Mouse (Mus musculus) macrophage (primary cell): ENCODE results near the gene Apbb1. TPM values are rescaled to one million over a fixed set of nuclear protein-coding genes. Genes with fewer than 3 reads are reported as not detected.
A peak's percentile ranks its signal among the peaks of the same experiment; 100 is the strongest.

Experiments
- H3K27ac ChIP-seq: fragments of 350-480 bp; formaldehyde crosslinking; 2 replicates; pipeline ENCODE4 v1.9.0; 2021
- H3K36me3 ChIP-seq: fragments of 350-480 bp; formaldehyde crosslinking; 2 replicates; pipeline ENCODE4 v1.9.0; 2021; ENCODE audit errors: inconsistent target
- H3K4me3 ChIP-seq: fragments of 350-480 bp; formaldehyde crosslinking; 2 replicates; pipeline ENCODE4 v1.9.0; 2021; ENCODE audit errors: inconsistent target
- H3K79me2 ChIP-seq: fragments of 350-480 bp; formaldehyde crosslinking; 2 replicates; pipeline ENCODE4 v1.9.0; 2021; ENCODE audit errors: inconsistent target
- WGBS: methylation state at CpG from one replicate; pipeline ENCODE4 v1.1.7; 2026; ENCODE audit warnings: inconsistent platforms; ENCODE audit not compliant: missing documents; 5-methylcytosine and 5-hydroxymethylcytosine counted together
- polyA plus RNA-seq: library from polyadenylated mRNA; stranded (reverse); fragments of 250-400 nt; gene quantifications from 3 replicates; pipeline ENCODE4 v1.2.4, GENCODE M21; 2018; ENCODE audit warnings: inconsistent platforms

Apbb1 gene
- polyA plus RNA-seq, 1 experiment from 2014 or later = 0.04 TPM

DNA sequence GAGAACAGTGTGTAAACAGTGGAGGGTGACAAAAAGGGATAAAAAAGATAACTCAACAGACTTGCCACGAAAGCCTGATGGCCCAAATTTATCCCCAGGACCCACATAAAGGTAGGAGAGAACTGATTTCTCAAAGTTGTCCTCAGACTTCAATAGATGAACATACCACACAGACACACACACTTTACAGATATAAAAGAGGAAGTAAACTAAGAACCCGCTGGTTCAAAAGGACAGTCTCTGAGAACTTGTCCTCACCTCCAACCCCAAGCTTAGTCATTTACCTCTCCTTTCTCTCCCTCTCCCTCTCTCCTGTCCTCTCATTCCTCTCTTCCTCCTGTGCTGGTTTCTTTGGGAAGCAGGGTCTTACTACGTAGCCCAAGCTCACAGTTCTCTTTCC lies 19.1 kb downstream of the Apbb1 start:
- Histone ChIP-seq H3K36me3 (0 out of 2 replicates have a peak, but pooled peaks cover 3% of the 10 kb centered on the region), H3K79me2 (no peaks in the 10 kb centered on the region), H3K27ac (no peak overlapping the region), H3K4me3 (no peak overlapping the region)
- 32% methylated on average over 3 of the region's 3 CpGs for WGBS

DNA sequence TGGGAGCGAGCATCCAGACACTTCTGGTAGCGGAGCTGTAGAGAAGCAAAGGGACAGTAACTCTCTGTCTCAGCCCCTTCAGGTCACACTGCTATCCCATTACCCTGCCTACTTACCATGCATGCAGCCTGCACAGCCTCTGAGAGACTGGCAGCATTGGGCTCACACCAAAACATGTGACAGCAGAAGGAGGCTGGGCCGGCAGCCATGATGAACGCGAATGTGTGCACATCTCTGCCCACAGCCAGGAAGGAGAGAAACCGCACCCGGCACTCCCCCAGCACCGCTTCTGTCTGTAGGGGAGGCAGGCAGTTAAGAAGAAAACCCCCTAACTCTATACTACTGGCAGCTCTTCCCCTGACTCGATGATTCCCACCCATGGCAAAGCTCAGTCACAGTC lies 22.4 kb downstream of the Apbb1 start:
- Histone ChIP-seq H3K36me3 (0 out of 2 replicates have a peak, but pooled peaks cover 3% of the 10 kb centered on the region), H3K79me2 (no peaks in the 10 kb centered on the region), H3K27ac (no peak overlapping the region), H3K4me3 (no peak overlapping the region)
- 83% methylated on average over 9 of the region's 9 CpGs for WGBS

DNA sequence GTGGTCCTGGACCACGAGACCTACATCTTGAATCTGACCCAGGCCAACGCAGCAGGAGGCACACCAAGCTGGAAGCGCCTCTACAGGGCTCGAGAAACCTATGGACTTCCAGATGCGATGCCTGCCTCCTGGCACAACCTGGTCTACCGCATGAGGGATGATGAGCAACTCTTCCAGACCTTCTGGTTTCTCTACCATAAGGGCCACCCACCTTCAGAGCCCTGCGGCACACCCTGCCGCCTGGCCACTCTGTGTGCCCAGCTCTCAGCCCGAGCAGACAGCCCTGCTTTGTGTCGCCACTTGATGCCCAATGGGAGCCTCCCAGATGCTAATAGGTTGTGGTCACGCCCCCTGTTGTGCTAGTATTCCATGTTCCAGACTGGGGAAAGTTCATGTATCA lies 23.8 kb downstream of the Apbb1 start:
- 96% methylated on average over 11 of the region's 11 CpGs for WGBS
- no peak overlapping the region for H3K27ac ChIP-seq

DNA sequence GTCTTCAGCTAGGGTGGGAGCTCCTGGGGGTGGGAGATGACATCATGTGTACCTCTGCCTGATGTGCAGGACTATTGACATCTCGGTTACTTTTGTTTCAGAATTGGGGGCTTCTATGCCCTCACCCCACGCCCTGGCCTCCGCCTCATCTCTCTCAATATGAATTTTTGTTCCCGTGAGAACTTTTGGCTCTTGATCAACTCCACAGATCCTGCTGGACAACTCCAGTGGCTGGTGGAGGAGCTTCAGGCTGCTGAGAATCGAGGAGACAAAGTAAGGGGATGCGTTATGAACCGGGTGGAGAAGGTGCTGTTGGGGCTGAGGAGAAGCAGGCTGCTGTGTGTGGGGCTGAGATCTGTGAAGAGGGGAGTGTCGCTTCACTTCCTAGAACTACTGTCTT lies 25.0 kb downstream of the Apbb1 start:
- no peak overlapping the region for H3K27ac ChIP-seq
- 0 out of 2 replicates have a peak, but pooled peaks cover 3% of the 10 kb centered on the region for H3K36me3 ChIP-seq
- 96% methylated on average over 8 of the region's 8 CpGs for WGBS
- no peak overlapping the region for H3K4me3 ChIP-seq
- H3K79me2 ChIP-seq = no peaks in the 10 kb centered on the region

More for the DNA sequence above, 23.8 kb downstream of the Apbb1 start:
- H3K4me3 ChIP-seq = no peak overlapping the region
- H3K79me2 ChIP-seq = no peaks in the 10 kb centered on the region
- 0 out of 2 replicates have a peak, but pooled peaks cover 3% of the 10 kb centered on the region for H3K36me3 ChIP-seq

DNA sequence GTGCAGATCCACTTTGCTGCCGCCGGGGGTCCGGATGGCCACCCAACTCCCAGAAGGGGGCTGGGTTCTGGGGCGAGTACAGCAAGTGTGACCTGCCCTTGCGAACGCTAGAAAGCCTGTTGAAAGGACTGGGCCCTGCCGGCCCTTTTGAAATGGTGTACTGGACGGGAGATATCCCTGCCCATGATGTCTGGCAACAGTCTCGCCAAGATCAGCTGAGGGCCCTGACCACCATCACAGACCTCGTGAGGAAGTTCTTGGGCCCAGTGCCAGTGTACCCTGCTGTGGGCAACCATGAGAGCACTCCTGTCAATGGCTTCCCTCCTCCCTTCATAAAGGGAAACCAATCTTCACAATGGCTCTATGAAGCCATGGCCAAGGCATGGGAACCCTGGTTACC lies 25.9 kb downstream of the Apbb1 start:
- Histone ChIP-seq H3K4me3 (no peak overlapping the region), H3K36me3 (0 out of 2 replicates have a peak, but pooled peaks cover 3% of the 10 kb centered on the region), H3K79me2 (no peaks in the 10 kb centered on the region), H3K27ac (no peak overlapping the region)
- 78% methylated on average over 7 of the region's 10 CpGs for WGBS

DNA sequence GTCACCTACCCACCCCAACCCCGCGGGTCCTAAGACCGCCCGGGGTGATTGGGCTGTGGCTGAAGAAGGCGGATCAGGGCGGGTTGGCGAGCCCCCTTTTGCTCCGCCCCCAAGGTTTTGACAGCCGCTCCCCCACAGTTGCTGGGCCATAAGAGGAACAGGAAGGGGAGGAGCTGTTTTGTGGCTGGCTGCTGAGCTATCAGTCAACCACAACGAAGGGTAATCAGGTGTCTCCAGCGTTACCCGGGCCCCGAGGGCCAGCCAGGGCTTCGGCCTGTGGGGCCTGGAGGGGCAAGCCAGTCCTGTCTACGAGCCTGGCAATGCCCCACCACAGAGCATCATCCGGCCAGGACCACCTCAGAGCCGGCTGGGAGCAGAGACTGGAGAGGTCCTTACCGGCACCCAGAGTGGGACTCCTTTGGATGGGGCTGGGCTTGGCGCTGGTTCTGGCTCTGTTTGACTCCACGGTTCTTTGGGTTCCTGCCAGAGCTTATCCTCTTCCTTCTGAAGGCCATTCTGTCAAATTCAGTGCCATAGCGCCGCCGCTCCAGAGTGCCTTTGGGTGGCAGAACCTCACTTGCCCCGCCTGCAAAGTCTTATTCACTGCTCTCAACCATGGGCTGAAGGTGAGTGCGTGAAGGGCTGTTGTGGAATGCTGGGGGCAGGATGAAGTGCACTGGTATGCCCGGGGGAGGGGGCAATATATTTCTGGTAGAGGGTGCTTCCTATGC lies 27.1 kb downstream of the Apbb1 start, which contains the start of gene Smpd1:
Smpd1 (plus strand) TSS at position 149 of the 731 bp plus-strand sequence.
- WGBS = 2% methylated on average over 26 of the region's 26 CpGs
- peak within 1 kb of the TSS; percentile 71 for H3K4me3 ChIP-seq
- no peaks in the 10 kb centered on the region for H3K79me2 ChIP-seq
- peak within 1 kb of the TSS; percentile 33 for H3K27ac ChIP-seq
- H3K36me3 ChIP-seq = 0 out of 2 replicates have a peak, but pooled peaks cover 3% of the 10 kb centered on the region

DNA sequence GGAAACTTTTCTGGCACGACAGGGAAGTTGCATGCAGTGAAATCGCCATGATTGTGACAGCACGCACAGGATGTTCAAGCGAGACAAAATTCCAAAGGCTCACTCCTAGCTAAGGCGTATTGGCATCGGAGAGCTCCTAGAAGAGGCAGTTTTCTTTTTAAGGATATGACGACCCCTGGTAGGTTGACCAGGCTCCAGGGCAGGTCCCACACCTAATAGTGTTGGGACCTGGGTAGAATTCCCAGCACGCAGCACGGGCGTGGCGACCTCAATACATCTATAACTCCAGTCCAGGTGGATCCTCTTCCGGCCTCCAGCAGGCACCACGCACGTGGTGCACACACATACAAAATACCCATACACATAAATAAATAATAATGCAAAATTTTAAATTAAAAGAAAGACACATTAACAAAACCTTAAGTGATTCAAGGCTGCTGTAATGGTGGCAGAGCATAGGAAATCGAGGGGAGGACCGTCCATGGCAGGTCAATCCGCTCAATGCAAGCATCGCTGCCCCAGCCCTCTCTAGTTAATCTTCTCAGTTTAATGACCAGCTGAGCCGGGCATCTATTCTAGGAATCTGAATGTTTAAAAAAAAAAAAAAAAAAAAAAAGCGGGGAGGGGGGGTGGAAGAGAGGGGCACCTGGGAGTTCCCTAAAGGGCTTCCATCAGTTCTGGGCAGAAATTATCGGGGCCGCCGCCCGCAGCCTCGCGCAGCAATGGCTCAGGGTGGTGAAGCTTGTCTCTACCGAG lies 27.8 kb downstream of the Apbb1 start:
- peak overlapping the region; percentile 71 for H3K4me3 ChIP-seq
- H3K79me2 ChIP-seq = no peaks in the 10 kb centered on the region
- H3K27ac ChIP-seq = no peak overlapping the region
- 52% methylated on average over 25 of the region's 27 CpGs for WGBS
- 0 out of 2 replicates have a peak, but pooled peaks cover 3% of the 10 kb centered on the region for H3K36me3 ChIP-seq

DNA sequence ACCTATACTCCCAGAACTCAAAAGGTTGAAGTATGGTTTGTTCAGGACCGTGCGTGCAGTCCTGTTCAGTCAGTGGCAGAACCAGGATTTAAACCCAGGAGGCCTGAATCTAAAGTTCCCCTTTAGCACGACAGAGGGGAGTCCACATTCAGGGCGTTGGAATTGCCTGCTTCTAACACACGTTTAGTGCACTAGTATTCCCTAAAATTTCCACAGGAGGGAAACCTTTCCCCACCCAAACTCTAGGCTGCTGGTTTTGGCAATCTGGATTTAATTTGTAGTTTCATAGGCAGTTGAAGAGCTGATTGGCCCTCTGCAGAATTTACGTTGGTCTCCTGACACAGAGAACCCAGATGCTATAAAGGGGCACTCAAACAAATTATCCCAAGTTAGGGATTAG lies 32.4 kb downstream of the Apbb1 start:
- Histone ChIP-seq H3K4me3 (no peak overlapping the region), H3K36me3 (no peaks in the 10 kb centered on the region), H3K79me2 (no peaks in the 10 kb centered on the region), H3K27ac (no peak overlapping the region)
- 55% methylated on average over 6 of the region's 6 CpGs for WGBS

DNA sequence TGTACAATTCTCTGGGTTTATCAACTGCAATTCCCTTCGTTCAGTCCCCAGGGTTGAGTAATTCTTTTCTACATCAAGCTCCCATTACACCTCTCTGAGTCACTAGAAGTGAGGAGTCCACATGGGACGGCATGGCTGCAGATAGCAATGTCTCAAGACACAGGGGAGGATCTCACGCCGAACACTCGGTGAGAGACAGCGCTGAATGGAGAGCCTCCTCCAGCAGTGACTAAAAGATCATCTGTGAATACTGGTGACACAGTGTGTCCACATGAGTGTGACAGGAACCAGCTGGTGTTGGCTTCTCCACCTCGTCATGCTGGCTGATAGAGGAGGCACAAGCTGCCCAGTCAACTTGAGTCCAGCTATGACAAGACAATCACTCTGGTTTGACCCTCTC lies 33.5 kb downstream of the Apbb1 start:
- 85% methylated on average over 7 of the region's 7 CpGs for WGBS
- H3K4me3 ChIP-seq = no peak overlapping the region
- H3K36me3 ChIP-seq = no peaks in the 10 kb centered on the region
- H3K27ac ChIP-seq = no peak overlapping the region
- H3K79me2 ChIP-seq = no peaks in the 10 kb centered on the region

DNA sequence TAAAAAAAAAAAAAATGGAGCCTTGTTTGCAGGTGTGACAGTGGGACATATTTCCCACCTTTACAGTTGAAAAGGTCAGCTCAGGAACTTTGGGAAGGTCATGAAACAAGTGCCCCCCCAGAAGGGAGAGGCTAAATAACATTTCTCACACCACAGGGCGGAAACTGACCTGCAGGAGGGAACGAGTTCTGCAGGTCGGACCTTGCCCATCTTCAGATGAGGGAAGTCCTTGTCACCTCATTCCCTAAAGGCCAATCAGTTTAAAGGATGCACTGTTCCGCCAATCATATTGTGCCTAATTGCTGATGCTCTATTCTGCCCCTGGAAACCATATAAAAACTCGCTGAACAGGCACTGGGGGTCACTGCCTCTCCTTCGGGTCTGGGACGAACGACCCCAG lies 35.5 kb downstream of the Apbb1 start:
- Histone ChIP-seq H3K36me3 (no peaks in the 10 kb centered on the region), H3K4me3 (no peak overlapping the region), H3K79me2 (no peaks in the 10 kb centered on the region), H3K27ac (no peak overlapping the region)
- 81% methylated on average over 8 of the region's 8 CpGs for WGBS

DNA sequence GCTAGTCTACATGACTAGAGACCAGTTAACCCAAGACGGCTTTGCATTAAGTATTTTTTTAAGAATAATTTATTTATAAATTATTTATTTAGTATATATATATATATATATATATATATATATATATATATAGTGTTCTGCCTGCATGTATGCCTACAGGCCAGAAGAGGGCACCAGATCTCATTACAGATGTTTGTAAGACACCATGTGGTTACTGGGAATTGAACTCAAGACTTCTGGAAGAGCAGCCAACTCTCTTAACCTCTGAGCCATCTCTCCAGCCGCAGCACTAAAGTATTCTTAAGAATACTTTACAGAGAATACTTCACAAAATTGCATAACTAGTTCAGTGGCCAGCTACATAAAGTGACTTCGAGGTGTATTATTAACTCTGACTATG lies 47.3 kb downstream of the Apbb1 start:
- Histone ChIP-seq H3K36me3 (no peaks in the 10 kb centered on the region), H3K4me3 (no peak overlapping the region), H3K79me2 (no peaks in the 10 kb centered on the region), H3K27ac (no peak overlapping the region)
- WGBS = 73% methylated on average over 3 of the region's 3 CpGs

DNA sequence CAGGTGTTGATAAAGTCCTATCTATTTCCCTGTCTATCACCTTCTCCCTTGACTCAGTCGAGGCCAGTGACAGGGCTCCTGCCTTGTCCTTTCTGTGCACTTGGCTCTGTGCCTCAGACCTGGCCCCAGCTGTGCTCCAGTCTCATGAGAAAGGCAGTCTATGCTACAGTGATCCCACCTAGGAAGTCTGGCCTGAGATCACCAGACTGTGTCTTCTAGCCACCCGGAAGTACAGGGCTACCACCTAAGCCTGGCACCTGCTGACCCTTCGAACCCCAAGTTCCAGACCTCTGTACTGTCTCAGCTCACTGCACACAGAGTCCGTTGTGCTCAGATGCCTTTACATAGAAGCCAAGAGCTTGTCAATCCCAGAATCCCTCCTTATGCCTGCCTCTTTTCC lies 53.4 kb downstream of the Apbb1 start:
- 80% methylated on average over 4 of the region's 4 CpGs for WGBS

DNA sequence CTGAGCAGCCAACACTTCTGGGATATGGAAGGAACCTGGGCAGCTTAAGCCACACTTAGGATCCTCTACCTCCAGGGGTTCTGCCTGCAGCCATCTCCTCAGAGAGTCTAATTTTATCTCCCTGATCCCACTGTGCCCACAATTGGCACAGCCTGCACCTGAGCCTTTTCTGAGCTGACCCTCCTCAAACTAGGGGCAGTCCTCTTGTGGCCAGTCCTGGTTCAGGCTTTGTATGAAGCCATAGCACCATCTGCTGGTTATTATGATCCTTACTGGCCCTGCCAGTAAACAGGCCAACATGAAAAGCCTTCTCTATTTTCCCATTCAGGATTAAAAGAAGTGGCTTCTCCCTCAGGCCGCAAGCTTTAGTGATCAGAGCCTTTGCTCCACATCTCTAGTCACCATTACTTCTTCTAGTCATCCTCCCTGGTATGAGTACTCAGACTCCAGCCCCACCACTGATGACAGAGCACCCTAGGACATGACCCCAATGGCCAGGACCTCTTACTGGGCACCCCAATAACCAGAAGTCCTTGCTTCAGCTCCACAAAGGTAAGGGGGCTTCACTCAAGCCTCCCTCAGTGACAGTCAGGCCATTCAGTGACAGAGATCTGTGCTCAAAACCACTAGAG lies 54.0 kb downstream of the Apbb1 start:
- Histone ChIP-seq H3K79me2 (no peaks in the 10 kb centered on the region), H3K27ac (no peak overlapping the region), H3K4me3 (no peak overlapping the region), H3K36me3 (no peaks in the 10 kb centered on the region)
- 90% methylated on average over 1 of the region's 1 CpGs for WGBS

More for the DNA sequence above, 53.4 kb downstream of the Apbb1 start:
- Histone ChIP-seq H3K27ac (no peak overlapping the region), H3K79me2 (no peaks in the 10 kb centered on the region), H3K4me3 (no peak overlapping the region), H3K36me3 (no peaks in the 10 kb centered on the region)

DNA sequence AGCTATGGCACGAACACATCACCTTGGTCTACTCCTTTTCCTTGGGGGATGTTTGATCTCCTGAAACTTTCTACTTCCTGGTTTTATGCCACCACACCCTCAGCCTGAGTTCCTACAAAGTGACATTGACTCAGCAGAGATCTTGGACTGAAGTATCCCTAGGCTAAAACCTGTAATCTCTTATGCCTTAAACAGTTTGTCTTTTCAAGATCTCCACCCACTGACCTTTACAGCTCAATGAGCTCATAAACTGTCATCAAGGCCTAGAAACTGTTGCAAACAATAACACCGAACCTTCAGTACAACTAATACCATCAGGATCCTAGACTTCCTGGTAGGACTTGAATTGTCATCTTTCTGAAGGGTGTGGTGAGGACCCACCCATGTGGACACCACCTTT lies 57.2 kb downstream of the Apbb1 start:
- no peaks in the 10 kb centered on the region for H3K79me2 ChIP-seq

DNA sequence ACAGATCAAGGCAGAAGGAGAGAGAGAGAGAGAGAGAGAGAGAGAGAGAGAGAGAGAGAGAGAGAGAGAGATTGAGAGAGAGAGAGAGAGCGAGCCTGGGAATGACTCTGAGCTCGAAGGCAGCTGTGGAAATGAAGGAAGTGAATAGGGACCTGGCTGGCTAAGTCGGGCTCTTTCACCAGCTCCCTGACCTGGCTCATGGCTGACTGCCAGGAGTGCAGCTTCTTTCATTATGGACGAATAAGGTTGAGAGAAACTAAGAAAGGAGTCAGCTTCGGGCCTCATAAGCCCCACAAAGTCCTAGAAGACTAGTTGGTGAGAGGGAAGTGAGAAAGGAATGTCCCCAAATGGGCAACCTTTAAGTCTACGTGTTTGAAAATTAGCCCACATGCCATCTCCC lies 61.3 kb downstream of the Apbb1 start:
- Histone ChIP-seq H3K4me3 (no peak overlapping the region), H3K36me3 (no peaks in the 10 kb centered on the region), H3K27ac (no peak overlapping the region), H3K79me2 (no peaks in the 10 kb centered on the region)
- 39% methylated on average over 6 of the region's 6 CpGs for WGBS

More for the DNA sequence above, 57.2 kb downstream of the Apbb1 start:
- Histone ChIP-seq H3K4me3 (no peak overlapping the region), H3K36me3 (no peaks in the 10 kb centered on the region), H3K27ac (no peak overlapping the region)
- WGBS = 94% methylated on average over 2 of the region's 2 CpGs
